Mouse (Mus musculus): ENCODE data around the gene Serinc3.
"Not testable (repeated sequence)": the region's sequence is repeated elsewhere in the genome, so short reads cannot be mapped to it uniquely, and the experiment has no call there.

The Serinc3 gene

DNA sequence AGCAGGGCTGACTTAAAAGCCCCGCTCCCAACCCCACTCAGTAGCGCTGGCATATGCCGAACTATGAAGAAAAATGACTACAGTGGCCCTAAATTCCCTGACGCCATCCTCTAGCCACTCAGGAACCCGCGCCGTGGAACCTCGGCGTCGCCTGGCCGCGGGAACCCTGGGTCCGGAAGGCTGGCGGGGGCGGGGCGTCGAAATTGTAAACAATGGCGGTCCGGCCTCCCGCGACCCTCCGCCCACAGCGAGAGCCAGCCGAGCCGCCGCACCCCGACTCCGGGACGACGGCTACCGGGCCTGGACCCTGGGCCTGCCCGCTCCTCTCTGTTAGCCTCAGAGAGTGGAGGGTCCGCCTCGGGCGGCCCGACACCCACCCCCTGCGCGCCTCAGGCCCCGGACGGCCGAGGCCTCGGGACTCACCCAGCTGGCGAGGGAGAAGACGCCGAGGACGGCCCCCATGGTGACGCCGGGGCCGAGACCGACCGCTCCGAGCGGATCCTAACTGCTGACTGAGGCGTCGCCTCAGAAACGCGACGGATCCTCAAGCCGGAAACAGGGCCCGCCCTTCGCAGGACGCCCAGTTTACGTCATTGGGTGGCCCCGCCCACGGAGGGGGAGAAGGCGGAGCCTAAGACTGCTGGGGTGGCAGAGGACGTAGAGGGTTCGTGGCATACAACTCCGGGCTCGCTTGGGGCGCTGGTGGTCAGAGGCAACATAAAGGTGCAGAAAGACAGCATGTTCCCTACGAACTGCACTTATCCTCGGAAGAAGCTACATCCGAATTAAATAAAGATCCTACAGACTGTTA lies at the start of gene Serinc3:
Serinc3 (minus strand) TSS at position 557 of the 811 bp plus-strand sequence.
- in situ Hi-C loops (cut with MboI, MseI): loop anchor here (25.0 kb wide), 1 partner anchor 443 kb away; no protein-coding TSS in a partner anchor

DNA sequence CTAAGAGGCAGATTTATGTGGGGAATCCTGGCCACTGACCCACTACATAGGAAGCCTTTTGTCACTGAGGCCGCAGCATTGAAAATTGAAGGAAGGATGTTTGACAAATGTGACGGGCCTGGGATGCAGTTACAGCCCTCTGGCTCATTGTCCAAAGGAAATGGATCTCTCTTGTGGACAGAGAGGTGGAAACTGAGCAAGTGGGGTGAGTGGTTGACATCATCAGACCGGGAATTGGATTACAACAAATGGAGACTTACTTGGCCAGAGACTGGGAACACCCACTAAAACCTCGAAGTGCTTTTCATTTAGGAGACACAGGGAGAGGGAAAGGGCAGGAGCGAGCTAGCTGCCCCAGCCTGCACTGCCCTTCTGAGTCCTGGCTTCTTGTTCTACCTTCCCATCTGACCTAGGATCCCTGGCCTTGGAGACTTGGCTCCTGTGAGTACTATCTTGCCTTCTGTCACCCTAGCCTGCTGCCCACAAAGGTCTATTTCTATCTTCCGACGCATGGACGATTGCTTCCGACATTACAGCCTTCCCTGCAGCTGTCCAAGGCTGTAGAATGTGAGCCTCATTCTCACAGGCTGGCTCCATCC lies 48.9 kb upstream of the Serinc3 start:
- in situ Hi-C loops (cut with MboI, MseI): no loop called here

DNA sequence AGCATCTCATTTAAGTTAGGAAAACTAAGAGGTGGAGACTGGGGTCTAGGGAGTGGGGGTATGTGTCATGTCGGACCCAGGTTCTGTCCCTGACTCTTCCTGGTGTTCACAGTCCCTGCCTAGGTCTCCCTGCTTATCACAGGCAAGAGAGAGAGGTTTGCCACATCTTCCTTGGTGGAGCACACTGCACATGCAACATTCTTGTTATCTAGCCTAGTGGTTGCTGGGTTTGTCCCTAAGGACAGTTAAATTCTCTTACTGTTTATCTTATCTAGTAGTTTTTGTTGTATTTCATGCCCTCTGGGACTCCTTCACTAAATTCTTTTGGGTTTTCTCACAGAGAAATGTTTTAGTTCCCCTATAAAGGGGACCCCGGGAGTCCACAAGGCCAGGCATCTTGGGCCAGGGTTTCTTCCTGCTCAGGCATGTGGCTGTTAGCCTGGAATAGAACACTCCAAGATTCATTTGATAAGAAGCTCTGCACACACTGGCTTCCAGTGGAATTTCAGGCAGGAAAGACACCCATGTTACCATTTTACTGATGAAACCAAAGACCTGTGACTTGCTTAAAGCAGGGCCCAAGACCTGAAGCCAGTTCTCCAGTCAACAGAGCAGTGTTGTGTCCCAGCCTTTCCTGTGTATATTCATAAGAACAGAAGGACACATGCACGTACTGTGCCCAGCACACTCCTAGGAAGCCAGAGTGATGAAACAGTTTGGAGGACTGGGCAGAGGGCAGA lies 48.1 kb upstream of the Serinc3 start:
- in situ Hi-C loops (cut with MboI, MseI): no loop called here

DNA sequence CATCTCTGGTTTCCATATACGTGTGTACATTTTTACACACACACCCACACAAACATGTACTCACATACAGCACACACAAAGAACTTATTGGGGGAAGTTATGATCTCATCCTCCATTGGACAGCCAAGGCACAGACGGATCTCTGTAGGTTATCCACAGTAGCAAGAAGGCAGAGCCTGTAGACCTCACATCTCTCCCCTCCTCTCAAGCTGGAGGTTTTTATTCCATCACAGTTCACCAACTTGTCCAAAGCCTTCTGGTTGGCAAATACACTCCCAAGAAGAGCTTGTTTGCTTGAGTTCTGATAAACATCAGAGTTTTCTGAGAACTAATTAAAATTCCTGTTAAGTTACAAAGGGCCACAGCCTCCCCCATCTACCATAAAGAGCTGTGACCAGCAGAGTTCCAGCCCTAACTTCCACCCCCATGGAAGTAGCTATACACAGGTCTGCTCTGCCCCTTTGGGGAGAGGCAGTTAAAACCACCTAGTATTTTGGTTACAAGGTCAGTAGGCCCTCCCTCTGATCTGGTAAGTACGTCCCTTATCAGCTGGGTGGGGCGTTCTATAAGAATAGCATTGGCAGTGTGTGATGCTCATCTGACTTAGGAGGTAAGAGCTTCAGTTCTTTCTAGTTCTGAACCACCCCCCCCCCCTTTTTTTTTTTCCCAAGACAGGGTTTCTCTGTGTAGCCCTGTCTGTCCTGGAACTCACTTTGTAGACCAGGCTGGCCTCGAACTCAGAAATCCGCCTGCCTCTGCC lies 47.1 kb upstream of the Serinc3 start:
- in situ Hi-C loops (cut with MboI, MseI): no loop called here

DNA sequence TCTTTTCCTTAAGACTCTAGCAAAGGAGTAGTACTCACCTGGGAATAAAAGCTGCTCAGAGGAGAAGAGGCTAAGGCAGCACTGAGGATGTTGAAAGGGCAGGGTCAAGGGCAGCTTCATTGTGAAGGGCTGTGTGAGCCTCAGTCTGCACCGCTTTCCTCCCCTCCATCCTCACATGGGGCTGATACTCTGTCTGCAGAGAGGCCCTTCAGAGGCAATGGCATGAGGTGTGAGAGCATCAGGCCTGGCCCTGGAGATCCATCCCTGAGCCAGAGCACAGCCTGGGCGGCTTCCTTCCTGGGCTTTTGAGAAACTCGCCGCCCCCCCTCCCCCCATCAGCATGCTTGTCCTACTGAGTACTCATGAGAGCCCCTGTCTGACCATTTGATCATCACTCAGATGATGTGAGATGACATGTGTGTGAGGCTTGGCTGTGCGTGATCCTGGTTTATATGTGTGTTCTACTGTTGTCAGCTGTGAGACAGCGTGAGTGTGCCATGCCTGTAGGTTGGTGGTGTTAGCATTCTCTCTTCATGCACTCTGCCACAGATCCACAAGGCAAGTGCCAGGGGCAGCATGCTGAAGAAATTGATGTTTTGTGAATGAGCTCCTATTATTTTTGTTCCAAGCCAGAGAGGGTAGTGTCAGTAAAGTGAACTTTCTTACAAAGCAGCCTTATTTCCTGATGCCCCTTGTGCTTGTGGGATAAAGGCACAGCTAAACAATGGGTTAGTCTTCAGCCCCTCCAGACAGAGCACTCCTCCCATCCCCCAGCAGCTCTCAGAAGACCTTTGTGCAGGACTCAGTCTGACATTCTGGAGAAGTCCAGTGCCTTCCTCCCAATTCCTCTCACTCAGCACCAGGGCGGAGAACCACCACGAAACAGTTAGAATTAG lies 45.7 kb upstream of the Serinc3 start:
- in situ Hi-C loops (cut with MboI, MseI): no loop called here

DNA sequence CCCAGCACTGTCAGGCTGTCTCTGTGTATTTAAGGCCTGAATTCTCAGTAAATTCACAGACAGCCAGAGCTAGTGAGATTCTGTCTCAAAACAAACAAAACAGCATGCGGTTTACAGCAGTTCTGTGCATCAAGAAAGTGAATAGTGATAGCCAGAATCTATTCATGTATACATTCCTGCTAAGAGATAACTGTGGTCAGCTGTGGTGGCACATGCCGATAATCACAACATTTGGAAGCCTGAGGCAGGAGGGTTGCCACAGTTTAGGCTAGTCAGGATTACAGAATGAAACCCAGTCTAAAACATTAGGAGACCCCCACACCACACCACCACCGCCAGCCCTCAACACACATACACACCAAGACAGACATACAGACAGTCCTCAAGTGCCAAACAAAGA lies 44.8 kb upstream of the Serinc3 start:
- in situ Hi-C loops (cut with MboI, MseI): no loop called here

DNA sequence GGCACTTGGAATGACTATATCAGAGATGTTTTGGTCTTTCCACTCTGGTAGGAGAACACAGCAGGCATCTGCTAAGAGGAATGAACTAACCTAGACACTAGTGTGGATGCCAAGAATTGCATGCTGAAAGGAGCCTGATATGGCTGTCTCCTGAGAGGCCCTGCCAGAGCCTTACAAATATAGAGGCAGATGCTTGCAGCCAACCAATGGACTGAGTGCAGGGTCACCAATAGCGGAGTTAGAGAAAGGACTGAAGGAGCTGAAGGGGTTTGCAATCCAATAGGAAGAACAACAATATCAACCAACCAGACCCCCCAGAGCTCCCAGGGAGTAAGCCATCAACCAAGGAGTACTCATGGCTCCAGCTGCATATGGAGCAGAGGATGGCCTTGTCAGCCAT lies 43.4 kb upstream of the Serinc3 start:
- in situ Hi-C loops (cut with MboI, MseI): not testable (repeated sequence)

DNA sequence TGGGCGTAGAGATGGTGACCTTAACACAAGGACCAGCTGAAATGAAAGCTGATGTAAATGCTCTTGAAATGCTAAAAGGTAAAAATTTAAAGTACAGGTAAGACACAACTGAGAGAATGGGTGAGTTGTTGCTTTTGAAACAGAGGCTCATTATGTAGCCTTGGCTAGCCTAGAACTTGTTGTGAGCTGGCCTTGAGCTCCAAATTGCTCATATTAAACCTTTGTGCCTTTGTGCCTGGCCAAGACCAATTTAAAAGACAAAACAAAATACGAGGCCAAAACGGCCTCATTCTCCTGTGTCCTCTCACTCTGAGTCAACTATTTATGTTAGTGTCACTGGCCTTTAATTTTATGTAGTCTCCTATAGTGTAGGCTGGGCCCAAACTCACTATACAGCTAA lies 42.0 kb upstream of the Serinc3 start:
- in situ Hi-C loops (cut with MboI, MseI): no loop called here

DNA sequence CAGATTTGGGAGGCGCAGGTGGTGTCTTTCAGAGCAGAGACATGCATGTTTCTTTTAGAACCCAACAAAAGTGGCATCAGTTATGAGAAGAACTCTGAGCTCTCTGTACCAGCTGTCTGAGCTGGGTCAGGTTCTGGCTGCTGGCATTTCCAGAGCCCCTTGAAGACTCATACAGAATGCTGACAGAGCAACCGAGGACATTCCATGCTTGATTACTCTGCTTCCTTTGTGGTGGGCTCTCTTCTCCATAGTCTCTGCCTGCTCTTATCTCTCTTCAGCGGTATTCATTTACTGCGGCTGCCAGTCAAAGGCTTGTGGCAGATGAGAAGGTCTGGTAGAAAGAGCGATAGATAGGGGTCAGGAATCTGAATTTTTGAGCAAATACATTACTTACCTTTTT lies 41.3 kb upstream of the Serinc3 start:
- in situ Hi-C loops (cut with MboI, MseI): no loop called here

DNA sequence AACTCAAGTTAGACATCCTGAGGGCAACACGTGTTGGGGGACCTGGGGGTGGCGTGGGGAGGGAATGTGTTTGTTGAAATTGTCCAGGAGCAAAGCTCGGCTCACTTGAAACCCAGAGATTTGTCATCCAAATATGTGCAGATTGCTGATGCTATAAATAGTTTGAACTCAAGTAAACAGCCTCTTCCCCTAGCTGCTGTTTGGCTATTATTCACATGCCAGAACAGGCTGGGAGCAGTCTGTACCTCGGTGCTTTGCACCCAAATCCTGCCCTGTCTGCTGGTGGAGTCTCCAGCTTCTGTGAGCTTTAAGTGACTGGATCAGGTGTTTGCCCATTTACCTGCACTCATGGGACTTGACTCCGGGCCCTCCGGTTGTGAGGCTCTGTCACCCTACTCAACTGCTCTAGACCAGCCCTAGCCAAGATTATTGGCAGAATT lies 40.9 kb upstream of the Serinc3 start:
- in situ Hi-C loops (cut with MboI, MseI): no loop called here

DNA sequence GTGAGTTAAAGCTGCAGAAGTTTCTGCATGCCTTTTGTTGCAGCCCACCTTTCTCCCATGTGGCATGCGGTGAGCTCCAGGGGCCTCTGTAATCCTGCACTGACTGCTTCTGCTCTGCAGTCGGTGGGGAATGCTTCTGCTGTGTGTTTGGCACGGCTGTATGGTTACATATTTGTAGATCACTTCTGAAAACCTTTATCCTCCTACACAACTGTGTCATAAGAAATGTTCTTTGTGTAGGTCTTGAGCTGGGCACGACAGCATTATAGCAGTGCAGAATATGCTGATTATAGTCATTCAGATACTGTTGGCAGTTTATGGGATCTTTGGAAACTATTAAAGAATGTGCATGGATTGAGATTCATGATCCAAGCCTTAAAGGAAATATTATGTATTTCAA lies 40.4 kb upstream of the Serinc3 start:
- in situ Hi-C loops (cut with MboI, MseI): no loop called here

DNA sequence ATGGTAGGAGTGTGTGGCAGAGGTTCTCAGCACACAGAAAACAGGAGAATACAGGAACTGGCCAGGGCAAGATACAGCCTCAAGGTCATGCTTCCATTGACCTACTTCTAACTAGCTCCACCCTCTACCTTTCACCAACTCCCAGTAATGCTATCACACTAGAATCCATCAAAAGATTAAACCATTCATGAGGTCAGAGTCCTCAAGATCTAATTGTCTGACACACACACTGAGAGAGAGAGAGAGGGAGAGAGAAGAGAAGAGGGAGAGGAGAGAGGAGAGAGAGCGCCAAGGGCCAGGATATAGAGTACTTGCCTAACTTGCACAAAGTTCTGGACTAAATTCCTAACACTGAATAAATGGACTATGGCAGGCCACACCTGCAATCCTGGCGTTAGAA lies 37.4 kb upstream of the Serinc3 start:
- in situ Hi-C loops (cut with MboI, MseI): no loop called here

DNA sequence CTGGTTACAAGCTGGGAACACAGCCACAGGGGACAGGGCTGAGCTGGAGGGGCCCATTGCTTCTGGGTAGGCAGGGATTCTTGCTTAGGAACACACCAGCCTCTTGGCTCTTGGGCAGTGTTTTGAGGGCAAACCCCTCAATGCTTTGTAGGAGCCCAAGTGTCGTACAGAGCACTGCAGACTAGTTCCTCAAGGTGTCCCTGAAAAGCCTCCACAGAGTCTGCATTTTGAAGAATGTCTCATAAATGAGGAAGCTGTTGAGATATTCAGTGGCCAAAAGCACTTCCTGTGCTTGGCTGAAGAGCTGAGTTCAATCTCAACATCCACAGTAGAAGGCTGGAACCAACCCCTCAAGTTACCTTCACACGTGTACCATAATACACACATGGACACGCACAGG lies 31.8 kb upstream of the Serinc3 start:
- in situ Hi-C loops (cut with MboI, MseI): no loop called here

DNA sequence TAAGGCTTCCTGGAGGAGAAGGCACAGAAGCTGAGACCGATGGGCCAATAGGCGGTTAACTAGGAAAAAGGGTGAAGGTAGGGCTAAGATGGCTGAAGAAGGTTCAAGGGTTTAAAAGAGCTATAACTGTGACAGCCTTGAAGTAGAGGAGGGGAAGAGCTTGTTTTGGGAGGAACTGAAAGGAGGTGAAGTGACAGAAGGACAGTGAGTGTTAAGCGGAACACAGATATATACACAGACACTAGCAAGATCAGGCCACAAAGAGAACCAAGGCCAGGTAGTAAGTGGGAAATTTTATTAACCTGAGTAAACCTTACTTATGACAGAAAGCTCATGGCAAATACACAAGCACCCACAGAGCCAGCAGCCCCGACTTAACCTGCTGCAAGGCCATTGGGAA lies 31.4 kb upstream of the Serinc3 start:
- in situ Hi-C loops (cut with MboI, MseI): no loop called here

DNA sequence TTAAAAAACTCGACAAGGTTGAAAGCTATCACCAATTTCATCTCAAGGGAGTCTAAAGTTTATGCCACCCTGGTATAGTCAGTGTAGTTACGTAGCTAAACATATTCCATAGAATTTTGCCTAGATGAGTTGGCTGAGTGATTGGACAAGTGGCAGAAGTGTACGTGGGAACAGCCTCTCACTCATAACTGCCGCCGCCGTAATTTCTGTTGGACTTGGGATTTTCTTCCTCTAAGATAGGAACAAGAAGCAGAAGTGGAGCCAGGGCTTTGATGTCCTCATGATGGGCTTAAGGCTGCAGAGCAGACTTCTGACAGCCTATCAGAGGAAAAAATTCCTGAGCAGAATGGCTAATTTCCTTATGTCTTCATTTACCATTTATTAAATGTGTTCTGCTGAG lies 30.7 kb upstream of the Serinc3 start:
- in situ Hi-C loops (cut with MboI, MseI): no loop called here

DNA sequence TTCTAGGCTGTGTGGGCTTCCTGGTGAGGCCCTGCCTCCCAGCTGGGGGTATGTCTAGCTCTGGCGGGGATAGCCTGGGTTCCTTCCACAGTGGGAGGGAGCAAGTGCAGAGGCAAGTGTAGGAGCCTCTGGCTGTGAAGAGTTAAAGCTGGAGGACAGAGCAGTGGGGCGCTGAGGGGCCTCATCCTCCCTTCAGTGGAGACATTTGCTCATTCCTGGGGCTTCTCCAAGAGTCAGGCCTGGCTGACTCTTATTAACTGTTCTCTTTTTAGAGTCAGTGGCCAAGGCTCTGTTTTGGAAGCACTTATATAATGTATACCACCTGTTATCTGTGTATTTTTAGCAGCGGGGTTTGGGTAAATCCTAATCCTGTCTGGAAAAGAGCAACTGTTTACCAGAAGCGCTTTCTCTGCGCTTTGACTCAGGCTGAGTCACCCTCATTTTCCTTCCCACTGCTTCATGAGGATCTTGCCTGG lies 30.3 kb upstream of the Serinc3 start:
- in situ Hi-C loops (cut with MboI, MseI): no loop called here

DNA sequence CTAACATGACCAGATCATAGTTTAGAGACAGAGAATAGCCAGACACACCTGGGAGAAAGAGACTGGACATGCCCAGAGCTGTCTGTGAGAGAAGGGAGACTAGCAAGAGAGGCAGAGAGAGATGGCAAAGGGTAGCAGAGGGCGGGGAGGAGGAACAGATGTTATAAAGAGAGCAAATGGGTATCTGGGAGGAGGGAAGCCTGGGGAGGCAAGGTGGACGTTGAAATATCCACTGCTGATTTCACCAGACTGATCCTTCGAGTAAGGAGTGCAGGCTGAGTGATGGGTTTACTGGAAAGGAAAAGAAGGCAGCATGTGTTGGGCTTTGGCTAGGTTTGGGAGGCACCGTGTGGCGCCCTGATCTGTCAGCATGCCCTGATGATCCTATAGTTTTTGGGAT lies 29.5 kb upstream of the Serinc3 start:
- in situ Hi-C loops (cut with MboI, MseI): no loop called here

DNA sequence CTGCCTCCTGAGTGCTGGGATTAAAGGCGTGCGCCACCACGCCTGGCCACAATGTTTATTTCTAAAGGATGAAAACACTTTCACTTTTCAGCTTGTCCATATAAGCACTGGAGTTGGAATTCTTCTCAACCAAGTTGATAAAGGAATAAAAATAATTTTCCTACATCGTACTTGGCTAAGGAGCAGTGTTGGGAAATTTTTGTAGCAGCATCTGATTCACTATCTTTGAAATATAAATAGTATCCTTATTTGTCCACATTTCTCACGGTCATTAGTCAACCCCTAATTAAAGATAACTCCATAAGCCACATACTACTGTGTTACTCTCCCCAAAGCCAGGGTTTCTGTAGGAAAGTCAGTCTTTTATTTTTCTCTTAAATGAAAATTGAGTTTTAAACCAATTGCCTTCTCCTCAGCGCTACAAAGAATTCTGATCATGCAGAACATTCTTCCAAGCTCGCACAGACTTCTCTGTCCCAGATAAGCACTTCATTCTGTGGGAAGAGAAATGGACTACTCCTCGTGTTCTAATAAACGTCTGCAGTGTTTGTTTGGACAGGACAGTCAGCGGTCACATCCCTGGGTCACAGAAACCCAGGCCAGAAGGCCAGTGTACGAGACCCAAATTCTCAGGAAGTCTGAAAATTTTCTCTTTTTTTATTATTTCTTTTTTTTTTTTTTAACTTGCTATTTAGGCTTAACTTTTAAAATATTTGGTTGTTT lies 26.1 kb upstream of the Serinc3 start:
- in situ Hi-C loops (cut with MboI, MseI): no loop called here

DNA sequence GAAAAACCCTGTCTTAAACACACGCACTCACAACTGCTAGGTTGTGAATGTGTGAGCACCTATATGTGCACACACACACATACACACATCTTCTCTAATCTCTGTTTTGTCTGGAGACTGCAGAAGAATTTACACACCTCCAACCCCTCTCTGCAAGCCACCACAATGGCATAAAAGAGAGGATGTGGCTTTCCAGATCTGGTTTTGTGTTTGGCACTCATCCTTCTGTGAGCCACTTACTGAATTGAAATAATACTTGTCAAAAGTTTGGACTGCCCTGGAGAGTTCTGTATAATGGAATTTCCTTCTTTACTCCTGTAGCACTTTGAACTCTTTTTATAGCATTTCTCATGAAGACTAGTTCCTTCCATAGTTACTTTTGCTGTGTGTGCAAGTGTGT lies 22.1 kb upstream of the Serinc3 start:
- in situ Hi-C loops (cut with MboI, MseI): no loop called here

DNA sequence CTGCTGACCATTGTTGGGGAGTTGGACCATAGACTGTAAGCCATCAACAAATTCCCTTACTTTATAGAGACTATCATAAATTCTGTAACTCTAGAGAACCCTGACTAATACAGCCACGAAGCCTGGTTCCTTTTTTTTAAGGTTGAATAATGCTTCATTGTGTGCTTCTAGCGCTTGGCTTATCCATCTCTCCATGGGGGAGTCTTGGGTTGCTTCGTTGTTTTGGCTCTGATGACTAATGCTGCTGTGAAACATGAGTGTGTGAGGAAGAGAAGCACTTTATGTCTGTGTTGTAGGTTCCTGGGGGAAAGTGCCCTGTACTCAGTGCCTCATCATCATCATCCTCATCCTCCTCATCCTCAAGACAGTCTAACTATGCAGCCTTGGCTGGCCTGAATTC lies 19.0 kb upstream of the Serinc3 start:
- in situ Hi-C loops (cut with MboI, MseI): no loop called here
